Mouse (Mus musculus) erythroblast, embryonic 14.5 days (primary cell): Measurements from ENCODE around the gene Tsg101.
"Not testable (repeated sequence)": the region's sequence is repeated elsewhere in the genome, so short reads cannot be mapped to it uniquely, and the experiment has no call there.

Experiments used
- GATA1 ChIP-seq: IDR thresholded peaks from 2 replicates; pipeline ENCODE4 v1.6.1; 2012; ENCODE audit warnings: low read length, inconsistent platforms, mixed read lengths
- TAL1 ChIP-seq: IDR thresholded peaks from 3 replicates; pipeline ENCODE4 v1.6.1; 2012; ENCODE audit warnings: low read length, inconsistent platforms, mixed read lengths

DNA sequence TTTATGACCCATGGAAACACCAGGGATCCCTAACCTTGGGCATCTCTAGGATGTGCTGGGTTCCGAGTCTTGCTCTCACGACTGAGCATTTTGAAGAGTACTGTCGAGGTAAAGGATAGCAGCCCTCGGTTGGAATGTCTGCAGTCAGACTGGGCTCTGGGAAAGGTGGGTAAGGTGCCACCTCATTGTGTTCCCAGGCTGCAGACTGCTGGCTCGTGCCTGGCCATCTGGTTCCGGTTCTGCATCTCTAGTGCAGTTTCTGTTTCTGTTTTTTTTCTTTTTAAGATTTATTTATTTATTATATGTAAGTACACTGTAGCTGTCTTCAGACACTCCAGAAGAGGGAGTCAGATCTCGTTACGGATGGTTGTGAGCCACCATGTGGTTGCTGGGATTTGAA lies 37.8 kb downstream of the Tsg101 start:
- not testable (repeated sequence) for TF ChIP-seq GATA1, TAL1
